In the genomic region with DNA sequence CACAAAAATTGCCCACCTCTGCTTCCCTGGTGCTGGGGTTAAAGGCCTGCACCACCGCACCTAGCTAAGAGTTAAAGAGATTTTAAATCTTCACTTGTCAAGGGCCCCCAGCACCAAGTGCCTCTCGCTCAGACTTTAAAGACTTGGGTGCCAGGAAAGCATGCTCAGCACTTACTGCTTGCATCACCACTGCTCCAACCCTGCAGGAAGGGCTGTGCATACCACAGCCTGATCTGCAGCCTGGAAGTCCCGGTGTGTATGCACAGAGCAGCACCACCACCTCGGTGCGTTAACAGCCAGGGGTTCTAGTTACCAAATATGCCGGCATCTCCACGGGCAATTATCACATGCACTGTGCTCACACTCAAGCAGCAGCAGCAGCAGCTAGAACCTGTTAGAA, we compare ENCODE assay signal across 14 mouse cellular contexts. TPM values are rescaled to one million over a fixed set of nuclear protein-coding genes. Genes with fewer than 3 reads are reported as not detected.
DNase-seq lines count a peak whose midpoint lies in the region; ATAC-seq lines count a peak whose summit lies in the region.
"Had no signal": no experiment of that assay in that cellular context is flagged by ENCODE, and none has a peak within 500 bp of the region (broad histone marks: within the 10 kb centered on the region; RNA-seq: fewer than 3 reads in every experiment).

No protein-coding gene starts in this region.

- no peak overlapping the region for H3K4me2 ChIP-seq in lung, embryonic 16.5 days (ENCODE audit: low read depth, low read length)
- H3K4me2 ChIP-seq in heart, embryonic 15.5 days = peak overlapping the region; percentile 41
- H3K4me2 ChIP-seq: liver, embryonic 13.5 days had no signal

- 0 out of 2 replicates have a peak, but pooled peaks cover 2% of the 10 kb centered on the region for H3K36me3 ChIP-seq in lung, embryonic 16.5 days (ENCODE audit: control insufficient read depth, insufficient read depth, low read length)
- peaks cover 8% of the 10 kb centered on the region; the same call in 1 of the 2 replicates for H3K36me3 ChIP-seq in heart, embryonic 15.5 days

- WGBS in lung, embryonic 16.5 days = 30% methylated on average over 7 of the region's 7 CpGs
- 20% methylated on average over 7 of the region's 7 CpGs for WGBS in heart, embryonic 15.5 days

- no peak overlapping the region for H3K4me3 ChIP-seq in lung, embryonic 16.5 days (ENCODE audit: low read length)
- 0 out of 2 replicates have a peak overlapping the region, but pooled peaks have one; percentile 5 for H3K4me3 ChIP-seq in heart, embryonic 15.5 days
- H3K4me3 ChIP-seq: limb, embryonic 10.5 days; liver, embryonic 13.5 days had no signal

- H3K4me1 ChIP-seq in lung, embryonic 16.5 days (replicated peaks; ENCODE audit: control insufficient read depth, insufficient read depth, low read length) = peaks cover 20% of the 10 kb centered on the region
- H3K4me1 ChIP-seq in heart, embryonic 15.5 days (replicated peaks) = peaks cover 47% of the 10 kb centered on the region

- intact Hi-C loops in heart, postnatal 25 days (cut with DNase I) = no loop called here

- no peaks in the 10 kb centered on the region for H3K27me3 ChIP-seq in lung, embryonic 16.5 days (ENCODE audit: control insufficient read depth, insufficient read depth, low read depth, low read length)
- H3K27me3 ChIP-seq in heart, embryonic 15.5 days = no peaks in the 10 kb centered on the region
- H3K27me3 ChIP-seq: liver, embryonic 13.5 days had no signal

- H3K27ac ChIP-seq in lung, embryonic 16.5 days (ENCODE audit: low read length) = no peak overlapping the region
- H3K27ac ChIP-seq in heart, embryonic 15.5 days = peak overlapping the region; percentile 60
- H3K27ac ChIP-seq: limb, embryonic 10.5 days; liver, embryonic 13.5 days had no signal

- no peaks in the 10 kb centered on the region for H3K9me3 ChIP-seq in lung, embryonic 16.5 days (ENCODE audit: control insufficient read depth, low read length)
- H3K9me3 ChIP-seq in heart, embryonic 15.5 days (replicated peaks) = no peaks in the 10 kb centered on the region
- H3K9me3 ChIP-seq: limb, embryonic 10.5 days; liver, embryonic 13.5 days had no signal

- DNase-seq in heart, adult 11 months = peak; percentile 93
- DNase-seq in heart, postnatal 25 days (ENCODE audit: low spot score) = no peak
- DNase-seq in lung, postnatal 14 days = no peak
- DNase-seq in embryo, embryonic 10 days (ENCODE audit: low spot score) = no peak
- DNase-seq: cerebellum, postnatal 14 days; kidney, adult 8-10 months; liver, embryonic 13.5 days; retina, postnatal 1 day; thymus, postnatal 36 days had no signal

- no peak overlapping the region; the same call in 1 of the 2 replicates for H3K9ac ChIP-seq in lung, embryonic 16.5 days (ENCODE audit: low read length)
- H3K9ac ChIP-seq in heart, embryonic 15.5 days = peak overlapping the region; percentile 38
- H3K9ac ChIP-seq: liver, embryonic 13.5 days had no signal

- peak; percentile 76; the same call in 1 of the 2 replicates for ATAC-seq in lung, embryonic 16.5 days (ENCODE audit: low read depth)
- ATAC-seq in heart, embryonic 15.5 days (replicated peaks; ENCODE audit: insufficient number of reproducible peaks, insufficient read depth, low FRiP score, low read depth) = no peak
- peak; percentile 21; the same call in 1 of the 2 replicates for ATAC-seq in megakaryocyte, adult 5-6 weeks (ENCODE audit: poor library complexity, severe bottlenecking)
- ATAC-seq in erythroid progenitor cell, adult 5-6 weeks (replicated peaks; ENCODE audit: low FRiP score, poor library complexity, severe bottlenecking) = no peak

RNA-seq across cellular contexts. Expression of a gene that starts 26.8 kb away (rescaled TPM):
- total RNA-seq in heart, postnatal 25 days (2021) = 100 to 1,000 TPM; 135 to 152 TPM
- polyA plus RNA-seq in lung, embryonic 16.5 days (2015; fragmentation: Nextera tagmentation; extraction: Ambion mirVana) = 35.7 and 37.9 TPM in 2 replicates
- polyA plus RNA-seq in heart, embryonic 15.5 days (2015; fragmentation: Nextera tagmentation; extraction: Ambion mirVana) = 51.9 and 53.5 TPM in 2 replicates
- 45.5 and 46.9 TPM in 2 replicates for total RNA-seq in megakaryocyte, adult 5-6 weeks (2015)
- 96.0 and 126 TPM in 2 replicates for total RNA-seq in megakaryocyte, adult 5-6 weeks (2017)
- 19.5 and 28.1 TPM in 2 replicates for total RNA-seq in erythroid progenitor cell, adult 5-6 weeks (2015; ENCODE audit: low replicate concordance)
- total RNA-seq in erythroid progenitor cell, adult 5-6 weeks (2017; ENCODE audit: low replicate concordance) = 15.1 and 21.3 TPM in 2 replicates

Comparison
In these comparisons a context has a peak if more than half of its experiments do, and no peak if none do; other contexts are left out.
1. ATAC-seq: peak in lung, embryonic 16.5 days (single experiment) and megakaryocyte, adult 5-6 weeks (single experiment); none in heart, embryonic 15.5 days (single experiment) and erythroid progenitor cell, adult 5-6 weeks (single experiment).